Mouse (Mus musculus) heart, postnatal 0 days (tissue): ENCODE data around the gene Slc37a1. TPM values are rescaled to one million over a fixed set of nuclear protein-coding genes. Genes with fewer than 3 reads are reported as not detected.
A peak's percentile ranks its signal among the peaks of the same experiment; 100 is the strongest.

ENCODE experiments used
- ATAC-seq: fragments of 200-750 bp; cut with Nextera tagmentation; 2 replicates; pipeline ENCODE4 v1.8.0; 2017; ENCODE audit warnings: low read depth, moderate number of reproducible peaks, moderate library complexity; ENCODE audit not compliant: insufficient read depth
- DNase-seq: peaks from one replicate; pipeline ENCODE4 v3.0.0-alpha.2; 2016; ENCODE audit warnings: low spot score
- H3K27ac ChIP-seq: fragments of 300-500 bp; sonication (generic); 2 replicates; pipeline ENCODE4 v1.5.1; 2014; ENCODE audit warnings: low read depth, mild to moderate bottlenecking
- H3K27me3 ChIP-seq: fragments of 300-500 bp; sonication (generic); 2 replicates; pipeline ENCODE4 v1.6.1; 2014; ENCODE audit warnings: low read length, mixed read lengths; ENCODE audit not compliant: control insufficient read depth, insufficient read depth
- H3K36me3 ChIP-seq: fragments of 300-500 bp; sonication (generic); replicated peaks from 2 replicates; pipeline ENCODE4 v1.6.1; 2014; ENCODE audit warnings: low read length, mixed read lengths; ENCODE audit not compliant: control insufficient read depth, insufficient read depth
- H3K4me1 ChIP-seq: fragments of 300-500 bp; sonication (generic); 2 replicates; pipeline ENCODE4 v1.6.1; 2014; ENCODE audit warnings: antibody characterized with exemption; ENCODE audit not compliant: control insufficient read depth, insufficient read depth
- H3K4me2 ChIP-seq: fragments of 300-500 bp; sonication (generic); 2 replicates; pipeline ENCODE4 v1.6.1; 2014; ENCODE audit warnings: low read depth, mild to moderate bottlenecking, low read length, moderate library complexity
- H3K4me3 ChIP-seq: fragments of 300-500 bp; sonication (generic); 2 replicates; pipeline ENCODE4 v1.5.1; 2014; ENCODE audit warnings: low read depth, low read length
- H3K9ac ChIP-seq: fragments of 300-500 bp; sonication (generic); replicated peaks from 2 replicates; pipeline ENCODE4 v1.6.1; 2014; ENCODE audit warnings: low read depth, low read length, mixed read lengths
- H3K9me3 ChIP-seq: fragments of 300-500 bp; sonication (generic); replicated peaks from 2 replicates; pipeline ENCODE4 v1.6.1; 2016; ENCODE audit warnings: low read length; ENCODE audit not compliant: control insufficient read depth
- CTCF ChIP-seq: IDR thresholded peaks from 2 replicates; pipeline ENCODE4 v1.5.1; 2016; ENCODE audit warnings: antibody characterized with exemption, control low read depth, low read depth
- EP300 ChIP-seq: IDR thresholded peaks from 2 replicates; pipeline ENCODE4 v1.6.1; 2016; ENCODE audit warnings: antibody characterized with exemption, low read depth
- WGBS: fragments of 180-500 bp; shearing (Covaris S2); extraction: QIAGEN DNeasy Blood & Tissue Kit; methylation state at CpG from one replicate; pipeline ENCODE4 v1.1.7; 2014; 5-methylcytosine and 5-hydroxymethylcytosine counted together
- polyA plus RNA-seq: library from polyadenylated mRNA; unstranded; fragments of >200 nt; fragmentation: Nextera tagmentation; extraction: Ambion mirVana; gene quantifications from 2 replicates; pipeline ENCODE4 v1.2.1, GENCODE M21; 2015
- total RNA-seq: library from RNA; depleted of rRNA; stranded (reverse); fragments of >200 nt; gene quantifications from 2 replicates; pipeline ENCODE4 v1.2.3, GENCODE M21; 2014; ENCODE audit warnings: low replicate concordance

Slc37a1 gene
- total and polyA plus RNA-seq, 2 experiments from 2014 or later: 13.5 to 37.9 TPM

GRCm38 (mm10) chr17:31322446-31322845, 35.9 kb downstream of the Slc37a1 start:
- DNase-seq (no peak), ATAC-seq (no peak)
- Histone ChIP-seq H3K36me3 (no peaks in the 10 kb centered on the region), H3K4me1 (peaks cover 9% of the 10 kb centered on the region; the same call in 1 of the 2 replicates), H3K4me3 (no peak overlapping the region), H3K4me2 (no peak overlapping the region), H3K27ac (no peak overlapping the region), H3K9ac (no peak overlapping the region), H3K27me3 (no peaks in the 10 kb centered on the region), H3K9me3 (no peaks in the 10 kb centered on the region)
- TF ChIP-seq EP300: no peak
- TF ChIP-seq CTCF: no peak
- WGBS: 78% methylated on average over 4 of the region's 4 CpGs

GRCm38 (mm10) chr17:31323379-31323778, 36.8 kb downstream of the Slc37a1 start:
- Histone ChIP-seq H3K27ac (no peak overlapping the region), H3K4me1 (peaks cover 9% of the 10 kb centered on the region; the same call in 1 of the 2 replicates), H3K9ac (no peak overlapping the region), H3K4me2 (no peak overlapping the region), H3K36me3 (no peaks in the 10 kb centered on the region), H3K27me3 (no peaks in the 10 kb centered on the region), H3K4me3 (no peak overlapping the region), H3K9me3 (no peaks in the 10 kb centered on the region)
- ATAC-seq: no peak
- no peak for TF ChIP-seq CTCF
- WGBS: 79% methylated on average over 4 of the region's 4 CpGs
- no peak for DNase-seq

- Histone ChIP-seq H3K36me3 (no peaks in the 10 kb centered on the region), H3K9ac (no peak overlapping the region), H3K9me3 (no peaks in the 10 kb centered on the region), H3K27me3 (no peaks in the 10 kb centered on the region), H3K4me3 (no peak overlapping the region), H3K27ac (no peak overlapping the region), H3K4me1 (peaks cover 9% of the 10 kb centered on the region; the same call in 1 of the 2 replicates), H3K4me2 (no peak overlapping the region)
- ATAC-seq (no peak), DNase-seq (no peak)
- WGBS: 77% methylated on average over 8 of the region's 8 CpGs
- TF ChIP-seq CTCF (no peak), EP300 (no peak)
Measured at GRCm38 (mm10) chr17:31324227-31324626, 37.6 kb downstream of the Slc37a1 start.

- ATAC-seq (no peak), DNase-seq (no peak)
- 64% methylated on average over 13 of the region's 13 CpGs for whole genome bisulfite sequencing
Measured at GRCm38 (mm10) chr17:31325451-31326219, 39.0 kb downstream of the Slc37a1 start.

GRCm38 (mm10) chr17:31326220-31326852, 39.7 kb downstream of the Slc37a1 start:
- 54% methylated on average over 9 of the region's 9 CpGs for WGBS
- Histone ChIP-seq H3K9me3 (no peaks in the 10 kb centered on the region), H3K4me1 (peaks cover 3% of the 10 kb centered on the region; the same call in 1 of the 2 replicates), H3K4me3 (no peak overlapping the region), H3K27ac (no peak overlapping the region), H3K9ac (no peak overlapping the region), H3K4me2 (no peak overlapping the region), H3K27me3 (no peaks in the 10 kb centered on the region), H3K36me3 (no peaks in the 10 kb centered on the region)
- DNase-seq (no peak), ATAC-seq (no peak)
- TF ChIP-seq EP300 (no peak), CTCF (no peak)

More at GRCm38 (mm10) chr17:31325451-31326219, 39.0 kb downstream of the Slc37a1 start:
- H3K9ac ChIP-seq: no peak overlapping the region
- no peak overlapping the region for H3K4me3 ChIP-seq
- H3K4me2 ChIP-seq: no peak overlapping the region
- no peaks in the 10 kb centered on the region for H3K36me3 ChIP-seq
- no peak overlapping the region for H3K27ac ChIP-seq
- peaks cover 9% of the 10 kb centered on the region; the same call in 1 of the 2 replicates for H3K4me1 ChIP-seq
- H3K9me3 ChIP-seq: no peaks in the 10 kb centered on the region
- H3K27me3 ChIP-seq: no peaks in the 10 kb centered on the region
- TF ChIP-seq CTCF (peak; percentile 57), EP300 (no peak)
